Mouse (Mus musculus) MEL (cell line): Measurements from ENCODE around the gene Fam155a. TPM values are rescaled to one million over a fixed set of nuclear protein-coding genes. Genes with fewer than 3 reads are reported as not detected.

ENCODE experiments used
- DNase-seq: peaks from one replicate; pipeline ENCODE4 v3.0.0; 2011; ENCODE audit warnings: low read depth, low spot score
- H3K27ac ChIP-seq: 2 replicates; pipeline ENCODE4 v1.5.1; 2012; ENCODE audit warnings: low read depth, mild to moderate bottlenecking, control low read depth, low read length, moderate library complexity; ENCODE audit not compliant: control insufficient read depth
- H3K27me3 ChIP-seq, 2 experiments: fragments of 150-350 bp in 1 of 2; sonication (generic) in 1 of 2; 2 replicates each; pipeline ENCODE4 v1.6.1; 2012; ENCODE audit warnings: low read length in 2 of 2, mild to moderate bottlenecking in 2 of 2, improper control_type of control experiment in 1 of 2, moderate library complexity in 1 of 2; ENCODE audit not compliant: insufficient read depth in 2 of 2, control insufficient read depth in 1 of 2
- H3K36me3 ChIP-seq, 2 experiments: 2 replicates each; pipeline ENCODE4 v1.6.1; 2012 to 2014; ENCODE audit warnings: low read length in 2 of 2, improper control_type of control experiment in 1 of 2, inconsistent platforms in 1 of 2, mild to moderate bottlenecking in 1 of 2; ENCODE audit not compliant: insufficient read depth in 2 of 2, control insufficient read depth in 1 of 2
- H3K4me1 ChIP-seq, 2 experiments: fragments of 150-350 bp in 1 of 2; sonication (generic) in 1 of 2; 2 replicates each; pipeline ENCODE4 v1.6.1; 2012; ENCODE audit warnings: low read length in 2 of 2, improper control_type of control experiment in 1 of 2, mild to moderate bottlenecking in 1 of 2; ENCODE audit not compliant: insufficient read depth in 2 of 2, control insufficient read depth in 1 of 2
- H3K4me3 ChIP-seq, 2 experiments: fragments of 150-350 bp in 1 of 2; sonication (generic) in 1 of 2; 2 replicates each; pipeline ENCODE4 v1.5.1; 2012; ENCODE audit warnings: low read depth in 2 of 2, low read length in 2 of 2, mild to moderate bottlenecking in 2 of 2, moderate library complexity in 2 of 2, control low read depth in 1 of 2, improper control_type of control experiment in 1 of 2; ENCODE audit not compliant: control insufficient read depth in 1 of 2, insufficient read depth in 1 of 2
- H3K79me2 ChIP-seq: 2 replicates; pipeline ENCODE4 v1.6.1; 2012; ENCODE audit warnings: mild to moderate bottlenecking, low read length, moderate library complexity; ENCODE audit not compliant: control insufficient read depth, poor library complexity, insufficient read depth
- H3K9ac ChIP-seq: 2 replicates; pipeline ENCODE4 v1.6.1; 2012; ENCODE audit warnings: low read depth, mild to moderate bottlenecking, control low read depth, low read length, moderate library complexity; ENCODE audit not compliant: control insufficient read depth, poor library complexity, severe bottlenecking
- H3K9me3 ChIP-seq: fragments of 150-350 bp; sonication (generic); replicated peaks from 2 replicates; pipeline ENCODE4 v1.6.1; 2012; ENCODE audit warnings: mild to moderate bottlenecking, low read length, improper control_type of control experiment, moderate library complexity; ENCODE audit not compliant: insufficient read depth
- BHLHE40 ChIP-seq: IDR thresholded peaks from 2 replicates; pipeline ENCODE4 v1.6.1; 2012; ENCODE audit warnings: low read depth, mild to moderate bottlenecking, inconsistent platforms, low read length, improper control_type of control experiment, borderline replicate concordance
- CHD1 ChIP-seq: IDR thresholded peaks from 2 replicates; pipeline ENCODE4 v1.6.1; 2012; ENCODE audit warnings: low read depth, mild to moderate bottlenecking, inconsistent platforms, low read length, improper control_type of control experiment
- CHD2 ChIP-seq: IDR thresholded peaks from 2 replicates; pipeline ENCODE4 v1.6.1; 2011; ENCODE audit warnings: low read length, improper control_type of control experiment
- E2F4 ChIP-seq: IDR thresholded peaks from 2 replicates; pipeline ENCODE4 v1.6.1; 2011; ENCODE audit warnings: low read depth, low read length, improper control_type of control experiment, borderline replicate concordance
- ELF1 ChIP-seq: IDR thresholded peaks from 2 replicates; pipeline ENCODE4 v1.6.1; 2014; ENCODE audit warnings: low read depth, mild to moderate bottlenecking, inconsistent platforms, low read length, improper control_type of control experiment, moderate library complexity
- GATA1 ChIP-seq: IDR thresholded peaks from 2 replicates; pipeline ENCODE4 v1.6.1; 2011; ENCODE audit warnings: low read depth, low read length, improper control_type of control experiment
- HCFC1 ChIP-seq: IDR thresholded peaks from 2 replicates; pipeline ENCODE4 v1.6.1; 2012; ENCODE audit warnings: low read depth, mild to moderate bottlenecking, inconsistent platforms, low read length, improper control_type of control experiment, moderate library complexity
- MXI1 ChIP-seq: IDR thresholded peaks from 2 replicates; pipeline ENCODE4 v1.6.1; 2011; ENCODE audit warnings: mild to moderate bottlenecking, low read depth, low read length, improper control_type of control experiment
- MYB ChIP-seq: IDR thresholded peaks from 2 replicates; pipeline ENCODE4 v1.6.1; 2011; ENCODE audit warnings: mild to moderate bottlenecking, low read depth, low read length, improper control_type of control experiment
- NELFE ChIP-seq: IDR thresholded peaks from 2 replicates; pipeline ENCODE4 v1.6.1; 2011; ENCODE audit warnings: low read depth, low read length, improper control_type of control experiment
- NRF1 ChIP-seq: IDR thresholded peaks from 2 replicates; pipeline ENCODE4 v1.6.1; 2014; ENCODE audit warnings: low read depth, mild to moderate bottlenecking, inconsistent platforms, low read length, improper control_type of control experiment, moderate library complexity; ENCODE audit not compliant: poor library complexity, insufficient read depth, severe bottlenecking
- POLR2A ChIP-seq, 2 experiments: IDR thresholded peaks; 2 replicates each; pipeline ENCODE4 v1.6.1; 2011 to 2012; ENCODE audit warnings: low read length in 2 of 2, mild to moderate bottlenecking in 2 of 2, control low read depth in 1 of 2, improper control_type of control experiment in 1 of 2, low read depth in 1 of 2, moderate library complexity in 1 of 2; ENCODE audit not compliant: control insufficient read depth in 1 of 2, insufficient read depth in 1 of 2, poor library complexity in 1 of 2
- POLR2AphosphoS5 ChIP-seq: IDR thresholded peaks from 2 replicates; pipeline ENCODE4 v1.6.1; 2012; ENCODE audit warnings: low read depth, borderline replicate concordance, mild to moderate bottlenecking, inconsistent platforms, low read length, moderate library complexity, mixed read lengths
- RAD21 ChIP-seq: IDR thresholded peaks from 2 replicates; pipeline ENCODE4 v1.6.1; 2011; ENCODE audit warnings: mild to moderate bottlenecking, low read depth, low read length, improper control_type of control experiment
- RCOR1 ChIP-seq: IDR thresholded peaks from 2 replicates; pipeline ENCODE4 v1.6.1; 2012; ENCODE audit warnings: low read depth, mild to moderate bottlenecking, inconsistent platforms, low read length, improper control_type of control experiment
- SIN3A ChIP-seq: IDR thresholded peaks from 2 replicates; pipeline ENCODE4 v1.6.1; 2012; ENCODE audit warnings: low read length, improper control_type of control experiment, inconsistent platforms
- SMC3 ChIP-seq: IDR thresholded peaks from 2 replicates; pipeline ENCODE4 v1.6.1; 2011; ENCODE audit warnings: low read depth, low read length, improper control_type of control experiment
- TBP ChIP-seq: IDR thresholded peaks from 2 replicates; pipeline ENCODE4 v1.8.0; 2011; ENCODE audit warnings: low read depth, low read length, improper control_type of control experiment
- UBTF ChIP-seq: IDR thresholded peaks from 2 replicates; pipeline ENCODE4 v1.6.1; 2012; ENCODE audit warnings: low read depth, mild to moderate bottlenecking, inconsistent platforms, low read length, improper control_type of control experiment, moderate library complexity, borderline replicate concordance; ENCODE audit not compliant: insufficient read depth
- USF1 ChIP-seq: IDR thresholded peaks from 2 replicates; pipeline ENCODE4 v1.6.1; 2014; ENCODE audit warnings: low read depth, mild to moderate bottlenecking, inconsistent platforms, low read length, improper control_type of control experiment, moderate library complexity
- USF2 ChIP-seq, 2 experiments: IDR thresholded peaks; 2 replicates each; pipeline ENCODE4 v1.6.1; 2011 to 2012; ENCODE audit warnings: improper control_type of control experiment in 2 of 2, low read length in 2 of 2, borderline replicate concordance in 1 of 2, inconsistent platforms in 1 of 2, low read depth in 1 of 2, mild to moderate bottlenecking in 1 of 2; ENCODE audit not compliant: insufficient read depth in 1 of 2
- ZC3H11A ChIP-seq: IDR thresholded peaks from 2 replicates; pipeline ENCODE4 v1.6.1; 2012; ENCODE audit warnings: low read depth, mild to moderate bottlenecking, inconsistent platforms, low read length, improper control_type of control experiment
- ZKSCAN1 ChIP-seq: IDR thresholded peaks from 2 replicates; pipeline ENCODE4 v1.6.1; 2012; ENCODE audit warnings: low read depth, mild to moderate bottlenecking, inconsistent platforms, low read length, improper control_type of control experiment, moderate library complexity
- ZMIZ1 ChIP-seq: IDR thresholded peaks from 2 replicates; pipeline ENCODE4 v1.6.1; 2012; ENCODE audit warnings: low read depth, mild to moderate bottlenecking, inconsistent platforms, low read length, improper control_type of control experiment, moderate library complexity
- ZNF384 ChIP-seq: IDR thresholded peaks from 2 replicates; pipeline ENCODE4 v1.6.1; 2012; ENCODE audit warnings: low read depth, mild to moderate bottlenecking, inconsistent platforms, low read length, improper control_type of control experiment
- polyA plus RNA-seq, 2 experiments: library from polyadenylated mRNA; stranded (reverse) in 1 of 2; unstranded in 1 of 2; fragments of >175 nt in 1 of 2; fragments of >200 nt in 1 of 2; gene quantifications; 2 replicates each; pipeline versions ENCODE4 v1.2.1 to v1.2.4; 2012; ENCODE audit warnings: low replicate concordance in 2 of 2, low read depth in 1 of 2; ENCODE audit not compliant: insufficient read length in 2 of 2, insufficient read depth in 1 of 2, missing spikeins in 1 of 2
- total RNA-seq: library from RNA; depleted of rRNA; stranded (reverse); fragments of 300-350 nt; gene quantifications from 2 replicates; pipeline ENCODE4 v1.2.3, GENCODE M21; 2012

Fam155a gene
- total and polyA plus RNA-seq, 3 experiments, result not detected

GRCm38 (mm10) chr8:9778148-9778547 is 7.2 kb upstream of the Fam155a start:
- no peaks in the 10 kb centered on the region for H3K9me3 ChIP-seq
- no peak overlapping the region for H3K4me3 ChIP-seq
- DNase-seq, result no peak
- no peaks in the 10 kb centered on the region for H3K27me3 ChIP-seq
- H3K4me1 ChIP-seq, result no peaks in the 10 kb centered on the region
- H3K36me3 ChIP-seq, result no peaks in the 10 kb centered on the region
- no peak overlapping the region for H3K27ac ChIP-seq
- no peak for TF ChIP-seq HCFC1
- TF ChIP-seq CHD1, result no peak
- TF ChIP-seq MXI1, result no peak
- no peak for TF ChIP-seq CHD2
- TF ChIP-seq POLR2AphosphoS5, result no peak
- no peak for TF ChIP-seq ZNF384
- TF ChIP-seq USF2 (IDR thresholded peaks at IDR 0.05; ENCODE audit: borderline replicate concordance in 1 of 2, insufficient read depth in 1 of 2, low read depth in 1 of 2, low read length in 2 of 2), result no peak
- TF ChIP-seq BHLHE40, result no peak
- no peak for TF ChIP-seq UBTF
- TF ChIP-seq GATA1, result no peak
- no peak for TF ChIP-seq USF1
- TF ChIP-seq NRF1, result no peak
- TF ChIP-seq POLR2A (IDR thresholded peaks at IDR 0.05; ENCODE audit: control insufficient read depth in 1 of 2, insufficient read depth in 1 of 2, low read depth in 1 of 2, low read length in 2 of 2, poor library complexity in 1 of 2), result no peak
- no peak for TF ChIP-seq ZMIZ1
- no peak for TF ChIP-seq SIN3A
- no peak for TF ChIP-seq ELF1
- TF ChIP-seq, all 39 proteins: peak for 0
- H3K9ac ChIP-seq, result no peak overlapping the region
- H3K79me2 ChIP-seq, result no peaks in the 10 kb centered on the region

GRCm38 (mm10) chr8:9776818-9777217 is 5.9 kb upstream of the Fam155a start:
- DNase-seq, result no peak
- H3K9me3 ChIP-seq, result no peaks in the 10 kb centered on the region
- no peak for TF ChIP-seq ZKSCAN1
- TF ChIP-seq ZC3H11A, result no peak
- no peak for TF ChIP-seq MYB
- TF ChIP-seq BHLHE40, result no peak
- TF ChIP-seq SMC3, result no peak
- no peak for TF ChIP-seq RAD21
- TF ChIP-seq RCOR1, result no peak
- TF ChIP-seq TBP, result no peak
- no peak for TF ChIP-seq NELFE
- no peak for TF ChIP-seq UBTF
- TF ChIP-seq E2F4, result no peak
- H3K27ac ChIP-seq, result no peak overlapping the region
- H3K79me2 ChIP-seq, result no peaks in the 10 kb centered on the region
- H3K4me3 ChIP-seq, result no peak overlapping the region
- no peaks in the 10 kb centered on the region for H3K36me3 ChIP-seq
- no peaks in the 10 kb centered on the region for H3K4me1 ChIP-seq
- H3K9ac ChIP-seq, result no peak overlapping the region
- H3K27me3 ChIP-seq, result no peaks in the 10 kb centered on the region
